Mouse (Mus musculus) brain, embryonic 14.5 days (tissue): ENCODE measurements around the gene Hamp.

Experiments
- CTCF ChIP-seq: fragments of 200-500 bp; IDR thresholded peaks from 2 replicates; pipeline ENCODE4 v1.5.1; 2012; ENCODE audit warnings: inconsistent platforms, mild to moderate bottlenecking, moderate library complexity, borderline replicate concordance; ENCODE audit not compliant: insufficient read depth, insufficient read length; ENCODE audit errors: extremely low read depth
- POLR2A ChIP-seq: fragments of 200-500 bp; IDR thresholded peaks from 2 replicates; pipeline ENCODE4 v1.6.1; 2012; ENCODE audit warnings: mild to moderate bottlenecking, inconsistent platforms, borderline replicate concordance; ENCODE audit not compliant: poor library complexity, insufficient read depth, insufficient read length, severe bottlenecking; ENCODE audit errors: extremely low read depth

GRCm38 (mm10) chr7:30954036-30954435, 10.2 kb upstream of the Hamp start:
- TF ChIP-seq CTCF (no peak), POLR2A (no peak)
